Mouse (Mus musculus) C2C12 (cell line): ENCODE data around the gene Rpl38.

Source experiments
- CTCF ChIP-seq: IDR thresholded peaks from one replicate; pipeline ENCODE4 v1.5.1; 2011; ENCODE audit not compliant: control insufficient read depth, insufficient read depth, insufficient read length
- MAX ChIP-seq: IDR thresholded peaks from one replicate; pipeline ENCODE4 v1.6.1; 2011; ENCODE audit warnings: mild to moderate bottlenecking, control low read depth
- MYOD1 ChIP-seq: IDR thresholded peaks from one replicate; pipeline ENCODE4 v1.6.1; 2011; ENCODE audit warnings: low read depth; ENCODE audit not compliant: control insufficient read depth, insufficient read length
- MYOG ChIP-seq: IDR thresholded peaks from one replicate; pipeline ENCODE4 v1.6.1; 2011; ENCODE audit not compliant: control insufficient read depth, insufficient read length; ENCODE audit errors: extremely low read depth
- USF1 ChIP-seq: IDR thresholded peaks from one replicate; pipeline ENCODE4 v1.6.1; 2011; ENCODE audit warnings: low read depth, mild to moderate bottlenecking, control low read depth, moderate library complexity

- TF ChIP-seq MYOD1 (no peak), CTCF (no peak), MAX (no peak), USF1 (no peak), MYOG (no peak)
These were observed 27.7 kb upstream of the Rpl38 start for GRCm38 (mm10) chr11:114640658-114641057.
